ENCODE assay signal across 14 mouse cellular contexts in genomic region chr12:6087627-6088350, GRCm38 (mm10).
DNase-seq lines count a peak whose midpoint lies in the region; ATAC-seq and TF ChIP-seq lines count a peak whose summit lies in the region.
"Had no signal": no experiment of that assay in that cellular context is flagged by ENCODE, and none has a peak within 500 bp of the region (broad histone marks: within the 10 kb centered on the region; RNA-seq: fewer than 3 reads in every experiment).

No protein-coding gene starts in this region.

- H3K27ac ChIP-seq in gastrocnemius, adult 2 months = peak overlapping the region; percentile 35; the same call in 1 of the 2 replicates
- peak overlapping the region; percentile 38; the same call in 1 of the 2 replicates for H3K27ac ChIP-seq in hindbrain, embryonic 14.5 days
- H3K27ac ChIP-seq: heart, embryonic 13.5 days; liver, embryonic 14.5 days had no signal

- no peak overlapping the region for H3K9ac ChIP-seq in hindbrain, embryonic 14.5 days
- H3K9ac ChIP-seq: heart, embryonic 13.5 days; liver, embryonic 14.5 days had no signal

- no peaks in the 10 kb centered on the region; the same call in 1 of the 2 replicates for H3K4me1 ChIP-seq in hindbrain, embryonic 14.5 days (replicated peaks; ENCODE audit: control insufficient read depth, insufficient read depth, low read length)

- no peak for DNase-seq in gastrocnemius, adult 2 months
- DNase-seq in gastrocnemius, postnatal 25 days = no peak
- DNase-seq in brain, adult 2 months (ENCODE audit: low read depth, low spot score) = peak; percentile 76
- DNase-seq in cerebellum, adult 9-10 months = peak; percentile 44
- peak; percentile 50 for DNase-seq in hindbrain, embryonic 14.5 days (ENCODE audit: low spot score)
- DNase-seq in yolk sac, embryonic 10.5 days (ENCODE audit: low spot score) = no peak
- DNase-seq in adrenal gland, postnatal 36 days = no peak
- DNase-seq in adrenal gland, postnatal 25 days = no peak
- DNase-seq: adrenal gland, adult 8-10 months; kidney, adult 8-10 months; thymus, postnatal 4 days had no signal

- intact Hi-C loops in gastrocnemius, adult 2 months (cut with DNase I) = no loop called here

- 32% methylated on average over 3 of the region's 3 CpGs for WGBS in hindbrain, embryonic 14.5 days

- H3K9me3 ChIP-seq in hindbrain, embryonic 14.5 days (ENCODE audit: control insufficient read depth, low read length) = no peaks in the 10 kb centered on the region
- H3K9me3 ChIP-seq: heart, embryonic 13.5 days had no signal

- ATAC-seq in hindbrain, embryonic 14.5 days (ENCODE audit: low FRiP score) = peak; percentile 68
- ATAC-seq: Patski had no signal

- TF ChIP-seq CTCF in gastrocnemius, adult 2 months (IDR thresholded peaks at IDR 0.05) = no peak

- no peak overlapping the region for H3K4me3 ChIP-seq in gastrocnemius, adult 2 months
- H3K4me3 ChIP-seq in hindbrain, embryonic 14.5 days (replicated peaks; ENCODE audit: low read length) = no peak overlapping the region
- H3K4me3 ChIP-seq: heart, embryonic 13.5 days had no signal

- H3K4me2 ChIP-seq in hindbrain, embryonic 14.5 days (replicated peaks) = no peak overlapping the region
- H3K4me2 ChIP-seq: heart, embryonic 13.5 days had no signal

- H3K27me3 ChIP-seq in hindbrain, embryonic 14.5 days (ENCODE audit: control insufficient read depth, insufficient read depth, low read length) = no peaks in the 10 kb centered on the region
- H3K27me3 ChIP-seq: heart, embryonic 13.5 days had no signal

- H3K36me3 ChIP-seq in hindbrain, embryonic 14.5 days (replicated peaks; ENCODE audit: control insufficient read depth, insufficient read depth) = no peaks in the 10 kb centered on the region
- H3K36me3 ChIP-seq: heart, embryonic 13.5 days had no signal

Comparison
In these comparisons a context has a peak if more than half of its experiments do, and no peak if none do; other contexts are left out.
1. DNase-seq: peak in brain, adult 2 months (single experiment), cerebellum, adult 9-10 months (single experiment) and hindbrain, embryonic 14.5 days (single experiment); none in gastrocnemius, adult 2 months (single experiment), gastrocnemius, postnatal 25 days (single experiment), yolk sac, embryonic 10.5 days (single experiment), adrenal gland, postnatal 36 days (0 of 2) and adrenal gland, postnatal 25 days (single experiment).